Mouse (Mus musculus): ENCODE data around the gene Terf2.
A peak's percentile ranks its signal among the peaks of the same experiment; 100 is the strongest.
"Not testable (repeated sequence)": the region's sequence is repeated elsewhere in the genome, so short reads cannot be mapped to it uniquely, and the experiment has no call there.

Terf2 gene

GRCm38 (mm10) chr8:107114150-107115007 lies 18.0 kb upstream of the Terf2 start:
- DNase-seq (ENCODE audit: low read depth, low spot score): peak; percentile 66

DNA sequence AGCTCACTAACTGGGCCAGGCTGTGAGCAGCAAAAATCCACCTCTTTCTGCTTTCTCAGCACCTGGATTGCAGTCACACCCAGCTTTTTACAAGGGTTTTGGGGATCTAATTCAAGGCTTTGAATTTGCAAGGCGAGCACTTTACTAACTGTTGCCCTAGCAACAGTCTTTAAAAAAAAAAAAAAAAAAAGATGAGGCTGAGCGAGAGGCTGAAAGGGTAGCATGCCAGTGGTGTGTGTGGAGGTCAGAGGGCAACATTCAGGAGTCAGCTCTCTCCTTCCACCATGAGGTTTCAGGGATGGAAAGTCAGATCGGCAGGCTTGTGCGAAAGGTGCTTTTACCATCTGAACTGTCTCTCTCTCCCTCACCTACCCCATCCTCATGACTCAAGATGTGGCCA lies 16.9 kb upstream of the Terf2 start:
- DNase-seq (ENCODE audit: low read depth, low spot score): no peak

DNA sequence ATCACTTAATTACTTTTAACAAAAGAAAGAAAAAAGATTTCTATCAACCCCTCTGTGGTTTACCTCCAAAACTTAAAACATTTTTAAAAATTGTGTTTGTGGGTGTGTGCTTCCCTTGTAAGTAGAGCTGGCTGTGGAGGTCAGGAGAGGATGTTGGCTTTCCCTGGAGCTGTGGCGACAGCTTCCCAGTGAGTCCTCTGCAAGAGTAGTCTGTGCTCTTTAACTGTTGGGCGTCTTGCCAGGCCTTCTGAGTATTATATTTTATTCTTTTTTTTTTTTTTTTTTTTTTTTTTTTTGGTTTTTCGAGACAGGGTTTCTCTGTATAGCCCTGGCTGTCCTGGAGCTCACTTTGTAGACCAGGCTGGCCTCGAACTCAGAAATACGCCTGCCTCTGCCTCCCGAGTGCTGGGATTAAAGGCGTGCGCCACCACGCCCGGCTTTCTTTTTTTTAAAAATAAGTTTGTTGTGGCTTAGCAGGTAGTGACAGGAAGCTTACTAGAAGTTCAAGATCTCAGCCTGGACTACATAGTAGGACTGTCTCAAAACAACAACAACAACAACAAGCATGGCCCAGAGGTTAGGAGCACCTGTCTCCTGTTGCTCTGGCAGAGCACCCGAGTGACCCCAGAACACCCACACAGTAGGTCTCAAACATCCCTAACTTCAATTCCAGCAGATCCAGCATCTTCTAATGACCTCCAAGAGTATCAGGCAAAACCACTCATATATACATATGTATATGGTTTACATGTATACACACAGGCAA lies 15.2 kb upstream of the Terf2 start:
- no peak for DNase-seq (ENCODE audit: low read depth, low spot score)

- DNase-seq (ENCODE audit: low read depth, low spot score): no peak
These were observed 14.4 kb upstream of the Terf2 start for GRCm38 (mm10) chr8:107110629-107111330.

DNA sequence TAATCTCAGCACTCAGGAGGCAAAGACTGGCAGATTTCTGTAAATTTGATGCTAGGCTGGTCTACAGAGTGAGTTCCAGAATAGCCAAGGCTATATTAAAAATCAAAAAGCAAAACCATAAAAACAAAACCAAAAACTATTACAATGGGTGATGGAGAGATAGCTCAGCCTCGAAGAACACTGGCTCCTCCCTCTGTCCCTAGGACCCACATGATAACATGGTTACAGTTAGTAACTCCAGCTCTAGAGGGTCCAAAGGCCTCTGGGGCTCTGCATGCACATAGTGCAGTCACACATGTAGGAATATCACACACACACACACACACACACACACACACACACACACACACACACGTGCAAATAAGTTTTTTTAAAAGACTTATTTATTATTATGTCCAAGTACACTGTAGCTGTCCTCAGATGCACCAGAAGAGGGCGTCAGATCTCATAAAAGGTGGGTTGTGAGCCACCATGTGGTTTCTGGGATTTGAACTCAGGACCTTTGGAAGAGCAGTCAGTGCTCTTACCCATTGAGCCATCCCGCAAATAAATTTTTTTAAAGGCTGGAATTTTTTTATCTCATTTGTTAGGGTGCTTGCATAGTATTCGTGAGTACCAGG lies 13.6 kb upstream of the Terf2 start:
- DNase-seq (ENCODE audit: low read depth, low spot score): no peak

- no peak for DNase-seq (ENCODE audit: low read depth, low spot score)
These were observed 12.8 kb upstream of the Terf2 start for GRCm38 (mm10) chr8:107108978-107109720.

DNA sequence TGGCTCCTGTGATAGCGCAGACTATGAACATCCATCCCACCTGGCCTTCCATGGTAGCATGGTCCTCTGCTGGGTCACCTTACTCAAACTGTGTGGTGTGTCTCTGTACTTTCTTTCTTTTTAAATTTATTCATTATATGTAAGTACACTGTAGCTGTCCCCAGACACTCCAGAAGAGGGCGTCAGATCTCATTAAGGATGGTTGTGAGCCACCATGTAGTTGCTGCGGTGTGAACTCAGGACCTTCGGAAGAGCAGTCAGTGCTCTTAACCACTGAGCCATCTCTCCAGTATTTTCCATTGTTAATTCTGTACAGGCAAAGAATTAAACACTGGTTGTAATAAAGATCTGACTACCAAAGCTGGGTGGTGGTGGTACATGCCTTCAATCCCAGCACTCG lies 11.7 kb upstream of the Terf2 start:
- DNase-seq (ENCODE audit: low read depth, low spot score): not testable (repeated sequence)

DNA sequence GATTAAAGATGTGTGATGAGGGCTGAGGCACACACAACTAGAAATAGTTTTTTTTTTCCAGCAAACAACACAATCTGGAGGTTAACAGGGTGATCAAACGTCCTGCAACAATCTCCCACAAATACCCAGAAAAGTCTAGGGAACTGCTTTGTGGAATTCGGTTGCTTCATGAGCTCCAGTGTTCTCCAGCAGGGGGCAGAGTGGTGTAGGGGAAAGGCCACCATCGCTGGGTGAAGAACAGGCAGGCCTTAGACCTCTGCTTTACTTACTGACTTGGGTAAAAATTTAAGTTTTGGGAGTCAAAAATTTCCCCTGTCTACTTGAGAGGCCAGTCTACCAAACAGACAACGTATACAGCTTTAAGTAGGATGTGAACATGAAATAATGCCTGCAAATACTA lies 8.2 kb upstream of the Terf2 start:
- peak; percentile 47 for DNase-seq (ENCODE audit: low read depth, low spot score)

DNA sequence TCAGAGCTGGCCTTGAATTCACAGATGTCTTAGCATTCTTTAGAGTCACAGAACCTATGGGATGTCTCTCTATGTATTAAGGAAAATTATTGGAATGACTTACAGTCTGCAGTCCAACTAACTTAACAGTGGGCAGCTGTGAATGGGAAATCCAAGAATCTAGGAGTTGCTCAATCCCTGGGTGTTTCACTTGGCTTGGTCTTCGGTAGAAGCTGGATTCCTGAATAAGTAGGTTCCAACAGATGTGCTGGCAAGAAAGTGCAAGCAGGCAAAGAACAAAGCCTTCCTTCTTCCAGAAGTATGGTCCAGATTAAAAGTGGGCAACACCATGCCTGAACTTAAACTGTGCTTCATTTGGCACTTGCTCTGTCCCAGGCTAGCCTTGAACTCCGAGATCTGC lies 4.3 kb upstream of the Terf2 start:
- DNase-seq (ENCODE audit: low read depth, low spot score): no peak

GRCm38 (mm10) chr8:107095717-107096365 lies 506 bp downstream of the Terf2 start:
- peak; percentile 71 for DNase-seq (ENCODE audit: low read depth, low spot score)

DNA sequence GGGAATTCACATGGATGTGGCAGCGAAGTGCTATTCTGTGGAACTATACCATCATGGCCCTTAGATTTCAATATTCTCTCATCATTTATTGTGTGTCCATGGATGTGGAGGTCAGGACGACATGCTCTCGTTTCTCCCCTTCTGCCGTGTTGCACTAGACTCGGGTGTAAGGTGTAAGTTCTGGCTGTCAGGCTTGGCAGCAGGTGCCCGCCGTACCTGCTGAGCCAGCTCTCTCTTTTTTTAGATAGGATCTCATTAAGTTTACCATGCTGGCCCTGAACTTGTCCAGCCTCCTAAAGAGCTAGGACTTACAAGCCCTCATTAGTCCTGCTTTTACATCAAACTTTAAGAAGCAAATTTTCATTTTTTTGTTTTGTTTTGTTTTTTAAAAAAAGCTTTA lies 5.8 kb downstream of the Terf2 start:
- no peak for DNase-seq (ENCODE audit: low read depth, low spot score)

DNA sequence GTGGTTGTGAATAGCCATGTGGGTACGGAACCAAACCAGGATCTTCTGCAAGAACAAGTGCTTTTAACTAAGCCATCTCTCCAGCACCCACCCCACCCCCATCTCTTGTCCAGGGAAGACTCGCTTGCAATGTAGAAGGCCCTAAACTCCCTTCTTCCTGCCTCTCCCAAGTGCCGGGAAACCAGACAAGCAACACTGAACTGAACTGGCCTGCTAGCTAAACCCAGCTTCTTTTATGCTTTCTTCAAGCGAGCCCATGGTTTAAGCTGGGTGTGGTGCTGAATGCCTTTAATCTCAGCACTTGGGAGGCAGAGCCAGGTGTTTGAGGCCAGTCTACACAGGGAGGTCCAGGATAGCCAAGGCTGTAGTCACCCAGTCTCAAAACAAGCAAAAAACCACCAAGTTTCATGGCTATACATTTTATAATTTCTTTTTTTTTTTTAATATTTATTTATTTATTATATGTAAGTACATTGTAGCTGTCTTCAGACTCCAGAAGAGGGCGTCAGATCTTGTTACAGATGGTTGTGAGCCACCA lies 7.8 kb downstream of the Terf2 start:
- no peak for DNase-seq (ENCODE audit: low read depth, low spot score)

DNA sequence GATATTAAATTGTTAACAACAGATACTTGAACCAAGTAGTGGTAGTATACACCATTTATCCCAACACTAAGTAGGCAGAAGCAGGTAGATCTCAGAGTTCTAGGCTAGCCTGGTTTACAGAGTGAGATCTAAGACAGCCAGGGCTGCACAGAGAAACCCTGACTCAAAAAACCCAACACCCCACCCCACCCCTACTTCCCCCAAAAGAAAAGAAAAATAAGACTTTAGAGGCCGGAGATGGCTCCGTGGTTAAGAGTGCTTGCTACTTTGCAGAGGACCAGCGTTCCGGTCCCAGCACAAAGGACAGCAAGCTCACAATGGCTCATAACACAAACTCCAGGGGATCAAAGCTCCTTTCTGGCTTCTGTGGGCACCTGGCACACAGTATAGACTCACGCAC lies 10.3 kb downstream of the Terf2 start:
- no peak for DNase-seq (ENCODE audit: low read depth, low spot score)

DNA sequence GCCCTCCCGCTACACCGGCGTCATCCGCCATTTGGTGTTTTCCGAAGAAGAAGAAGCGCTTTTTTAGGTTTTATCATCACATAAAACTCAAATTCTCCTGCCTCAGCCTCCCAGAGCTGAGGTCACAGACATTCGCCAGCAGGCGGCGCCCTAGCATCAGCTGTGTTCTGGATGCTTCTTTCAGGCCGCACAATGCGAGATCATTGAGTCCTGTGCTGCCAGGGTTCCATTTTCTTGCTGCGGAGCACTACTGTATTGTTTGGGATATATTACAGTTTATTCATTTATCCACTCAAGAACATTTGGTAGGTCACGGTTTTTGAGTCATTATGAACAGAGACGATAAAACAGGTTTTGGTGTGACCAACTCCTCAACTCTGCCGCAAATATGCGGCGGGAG lies 11.0 kb downstream of the Terf2 start:
- DNase-seq (ENCODE audit: low read depth, low spot score): peak; percentile 23

- DNase-seq (ENCODE audit: low read depth, low spot score): no peak
These were observed 20.0 kb downstream of the Terf2 start for GRCm38 (mm10) chr8:107076239-107076888.

GRCm38 (mm10) chr8:107074128-107074527 lies 22.2 kb downstream of the Terf2 start:
- DNase-seq (ENCODE audit: low read depth, low spot score): no peak

DNA sequence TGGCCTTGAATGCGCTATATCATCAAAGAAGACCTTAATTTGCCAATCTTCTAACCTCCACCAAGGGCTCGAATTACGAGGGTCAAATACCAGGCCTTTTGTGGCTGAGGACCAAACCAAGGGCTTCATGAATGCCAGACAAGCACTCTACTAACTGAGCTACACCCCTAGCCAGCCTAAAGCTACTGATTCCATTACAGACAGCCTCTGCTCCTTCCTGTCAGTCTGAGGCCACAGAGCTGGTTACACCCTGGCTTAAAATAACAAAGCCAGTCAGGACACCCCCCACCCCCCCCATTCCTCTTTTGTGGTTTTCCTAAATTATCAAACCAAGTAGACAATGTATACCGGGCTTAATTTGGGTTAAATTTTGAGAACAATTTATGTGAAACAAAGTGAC lies 22.6 kb downstream of the Terf2 start:
- DNase-seq (ENCODE audit: low read depth, low spot score): no peak

- no peak for DNase-seq (ENCODE audit: low read depth, low spot score)
These were observed 30.5 kb downstream of the Terf2 start, which contains the start of gene Tmed6 for GRCm38 (mm10) chr8:107065511-107066496. Gene Tmed6 (minus strand): TSS chr8:107065644.

Measured in CD4-positive helper T cell, adult 2 months (primary cell).